Mouse (Mus musculus) 3T3-L1 (cell line): ENCODE results near the gene Fam20a.

Experiments used
- DNase-seq: peaks from one replicate; pipeline ENCODE4 v3.0.0-alpha.2; 2015; ENCODE audit warnings: low read depth, low spot score

The Fam20a gene

GRCm38 (mm10) chr11:109716981-109717380 lies 5.1 kb downstream of the Fam20a start:
- no peak for DNase-seq

GRCm38 (mm10) chr11:109715311-109715781 lies 6.7 kb downstream of the Fam20a start:
- peak; percentile 33 for DNase-seq

- DNase-seq, result no peak
These were observed 7.5 kb downstream of the Fam20a start for GRCm38 (mm10) chr11:109714341-109715247.

- DNase-seq, result no peak
These were observed 12.6 kb downstream of the Fam20a start for GRCm38 (mm10) chr11:109709501-109709900.

GRCm38 (mm10) chr11:109708786-109709185 lies 13.3 kb downstream of the Fam20a start:
- DNase-seq, result no peak

GRCm38 (mm10) chr11:109707442-109707841 lies 14.6 kb downstream of the Fam20a start:
- DNase-seq, result no peak

- DNase-seq, result no peak
These were observed 15.5 kb downstream of the Fam20a start for GRCm38 (mm10) chr11:109706586-109706985.

GRCm38 (mm10) chr11:109706055-109706412 lies 16.0 kb downstream of the Fam20a start:
- DNase-seq, result no peak

GRCm38 (mm10) chr11:109705336-109706054 lies 16.6 kb downstream of the Fam20a start:
- no peak for DNase-seq

- DNase-seq, result peak; percentile 36
These were observed 17.5 kb downstream of the Fam20a start for GRCm38 (mm10) chr11:109704311-109705205.

- DNase-seq, result no peak
These were observed 18.2 kb downstream of the Fam20a start for GRCm38 (mm10) chr11:109703845-109704244.

- DNase-seq, result no peak
These were observed 19.9 kb downstream of the Fam20a start for GRCm38 (mm10) chr11:109702031-109702815.

GRCm38 (mm10) chr11:109700761-109701160 lies 21.3 kb downstream of the Fam20a start:
- no peak for DNase-seq

- no peak for DNase-seq
These were observed 22.3 kb downstream of the Fam20a start for GRCm38 (mm10) chr11:109699784-109700183.

GRCm38 (mm10) chr11:109698740-109699139 lies 23.3 kb downstream of the Fam20a start:
- no peak for DNase-seq

- no peak for DNase-seq
These were observed 24.9 kb downstream of the Fam20a start for GRCm38 (mm10) chr11:109697089-109697643.

- no peak for DNase-seq
These were observed 25.6 kb downstream of the Fam20a start for GRCm38 (mm10) chr11:109696519-109696918.

- DNase-seq, result no peak
These were observed 29.3 kb downstream of the Fam20a start for GRCm38 (mm10) chr11:109692737-109693136.

- no peak for DNase-seq
These were observed 32.5 kb downstream of the Fam20a start for GRCm38 (mm10) chr11:109689539-109689938.

- no peak for DNase-seq
These were observed 39.9 kb downstream of the Fam20a start for GRCm38 (mm10) chr11:109682221-109682620.
